Mouse (Mus musculus) ES-Bruce4 (cell line): Measurements from ENCODE around the gene E430018J23Rik. TPM values are rescaled to one million over a fixed set of nuclear protein-coding genes. Genes with fewer than 3 reads are reported as not detected.
"Not testable (repeated sequence)": the region's sequence is repeated elsewhere in the genome, so short reads cannot be mapped to it uniquely, and the experiment has no call there.

Experiments
- H3K27ac ChIP-seq: 2 replicates; pipeline ENCODE4 v1.5.1; 2012; ENCODE audit warnings: low read length, inconsistent platforms; ENCODE audit not compliant: insufficient read depth
- H3K27me3 ChIP-seq: 2 replicates; pipeline ENCODE4 v1.6.1; 2012; ENCODE audit warnings: mild to moderate bottlenecking, low read length, inconsistent platforms; ENCODE audit not compliant: control insufficient read depth, poor library complexity, insufficient read depth, severe bottlenecking
- H3K36me3 ChIP-seq: 2 replicates; pipeline ENCODE4 v1.6.1; 2012; ENCODE audit warnings: inconsistent platforms, mild to moderate bottlenecking, low read length, moderate library complexity; ENCODE audit not compliant: control insufficient read depth, poor library complexity, insufficient read depth, severe bottlenecking
- H3K4me1 ChIP-seq: one replicate; pipeline ENCODE4 v1.8.1; 2011; ENCODE audit warnings: low read length; ENCODE audit not compliant: control insufficient read depth, insufficient read depth
- H3K4me3 ChIP-seq: 2 replicates; pipeline ENCODE4 v1.5.1; 2011; ENCODE audit warnings: low read depth, mild to moderate bottlenecking, low read length
- H3K9ac ChIP-seq: 2 replicates; pipeline ENCODE4 v1.6.1; 2012; ENCODE audit warnings: low read depth, mild to moderate bottlenecking, inconsistent platforms; ENCODE audit not compliant: poor library complexity, severe bottlenecking
- H3K9me3 ChIP-seq: replicated peaks from 2 replicates; pipeline ENCODE4 v1.6.1; 2012; ENCODE audit warnings: mild to moderate bottlenecking, low read length, inconsistent platforms; ENCODE audit not compliant: control insufficient read depth, poor library complexity, insufficient read depth, severe bottlenecking
- CTCF ChIP-seq: IDR thresholded peaks from one replicate; pipeline ENCODE4 v1.8.1; 2011; ENCODE audit warnings: low read depth, low read length
- EP300 ChIP-seq: IDR thresholded peaks from 2 replicates; pipeline ENCODE4 v1.6.1; 2011; ENCODE audit warnings: low read depth, low read length; ENCODE audit not compliant: insufficient read depth
- POLR2A ChIP-seq: IDR thresholded peaks from one replicate; pipeline ENCODE4 v1.8.1; 2011; ENCODE audit warnings: low read length; ENCODE audit not compliant: insufficient read depth
- polyA plus RNA-seq: library from polyadenylated mRNA; stranded (reverse); fragments of >200 nt; gene quantifications from 2 replicates; pipeline ENCODE4 v1.2.4, GENCODE M21; 2011; ENCODE audit warnings: low read depth; ENCODE audit not compliant: missing spikeins, insufficient read depth, insufficient read length

Gene E430018J23Rik
- polyA plus RNA-seq, 1 experiment = 6.1 TPM

DNA sequence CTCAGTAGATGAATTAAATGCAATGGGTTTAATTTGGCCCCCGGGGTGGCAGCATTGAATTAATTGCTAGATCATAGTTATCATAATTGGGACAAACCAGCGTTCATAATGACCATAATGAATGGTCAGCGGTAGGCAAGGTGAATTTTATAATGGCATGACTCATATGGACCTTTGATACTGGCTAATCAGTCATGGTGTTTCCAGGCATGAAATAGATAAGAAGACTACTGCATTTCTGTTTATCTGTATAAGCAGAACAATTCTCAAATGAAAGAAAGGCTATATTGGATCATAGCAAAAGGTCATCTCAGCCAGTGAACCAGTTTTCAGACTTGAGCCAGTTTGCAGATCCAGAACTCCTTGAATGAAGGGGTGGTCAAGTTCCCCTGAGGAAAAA, 6.9 kb upstream of the E430018J23Rik start:
- H3K27me3 ChIP-seq = no peaks in the 10 kb centered on the region
- H3K9me3 ChIP-seq = no peaks in the 10 kb centered on the region
- H3K27ac ChIP-seq = no peak overlapping the region
- no peaks in the 10 kb centered on the region for H3K36me3 ChIP-seq
- H3K4me1 ChIP-seq = no peaks in the 10 kb centered on the region
- H3K9ac ChIP-seq = no peak overlapping the region
- TF ChIP-seq CTCF (no peak), POLR2A (no peak), EP300 (no peak)
- no peak overlapping the region for H3K4me3 ChIP-seq

DNA sequence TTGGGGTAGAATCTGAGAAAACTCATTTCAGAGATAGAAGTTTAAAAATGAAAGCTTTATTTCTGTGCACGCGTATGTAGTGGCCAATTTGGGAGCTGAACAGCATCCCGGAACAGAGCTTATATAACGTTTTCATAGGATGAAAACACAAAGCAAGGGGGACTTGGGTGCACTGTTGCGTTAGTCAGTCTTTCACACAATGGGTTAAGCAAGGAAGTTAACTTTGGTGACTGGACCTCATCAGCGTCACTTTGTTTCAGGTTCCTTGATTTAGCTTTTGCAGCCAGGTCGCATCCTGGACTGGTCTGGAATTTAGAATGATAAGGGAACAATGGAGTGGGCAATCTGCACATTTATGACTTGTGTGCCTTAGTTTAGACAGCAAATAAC, 510 bp upstream of the E430018J23Rik start:
- H3K4me3 ChIP-seq = peak overlapping the region; percentile 75
- H3K4me1 ChIP-seq = peaks cover 2% of the 10 kb centered on the region
- no peaks in the 10 kb centered on the region for H3K27me3 ChIP-seq
- H3K36me3 ChIP-seq = no peaks in the 10 kb centered on the region; the same call in 1 of the 2 replicates
- TF ChIP-seq POLR2A (no peak), CTCF (no peak), EP300 (no peak)
- H3K27ac ChIP-seq = no peak overlapping the region
- H3K9me3 ChIP-seq = no peaks in the 10 kb centered on the region
- peak overlapping the region; percentile 48 for H3K9ac ChIP-seq

DNA sequence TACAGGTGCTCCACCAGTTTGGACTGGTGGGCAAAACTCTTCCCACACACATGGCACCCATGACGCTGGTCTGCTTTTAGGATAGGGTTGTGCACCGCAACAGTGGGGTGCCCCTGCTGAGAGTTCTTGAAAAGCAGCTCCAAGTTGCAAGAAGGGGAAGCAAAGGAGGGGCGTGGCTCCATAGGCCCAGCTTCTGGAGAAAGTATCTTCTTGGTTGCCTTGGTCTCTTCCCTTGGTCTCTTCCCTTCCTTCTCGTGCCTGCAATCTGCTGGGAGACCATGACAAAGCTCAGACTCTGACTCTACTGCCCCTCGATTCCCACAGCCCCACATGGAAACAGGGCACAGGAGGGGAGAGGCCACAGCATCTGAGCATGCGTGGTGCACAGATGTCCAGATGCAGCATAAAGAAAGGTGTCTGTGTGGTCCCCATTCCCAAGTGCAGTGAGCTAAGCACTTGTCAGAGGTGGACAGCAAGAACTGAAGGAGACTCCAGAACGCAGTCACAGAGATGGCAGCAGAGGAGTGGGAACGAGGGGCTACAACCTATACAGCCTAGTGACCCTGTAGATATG, 1.1 kb downstream of the E430018J23Rik start:
- Histone ChIP-seq H3K27ac (no peak overlapping the region), H3K27me3 (no peaks in the 10 kb centered on the region), H3K36me3 (no peaks in the 10 kb centered on the region; the same call in 1 of the 2 replicates), H3K4me1 (peaks cover 2% of the 10 kb centered on the region), H3K4me3 (no peak overlapping the region), H3K9ac (no peak overlapping the region), H3K9me3 (no peaks in the 10 kb centered on the region)
- TF ChIP-seq CTCF (no peak), EP300 (no peak), POLR2A (no peak)

DNA sequence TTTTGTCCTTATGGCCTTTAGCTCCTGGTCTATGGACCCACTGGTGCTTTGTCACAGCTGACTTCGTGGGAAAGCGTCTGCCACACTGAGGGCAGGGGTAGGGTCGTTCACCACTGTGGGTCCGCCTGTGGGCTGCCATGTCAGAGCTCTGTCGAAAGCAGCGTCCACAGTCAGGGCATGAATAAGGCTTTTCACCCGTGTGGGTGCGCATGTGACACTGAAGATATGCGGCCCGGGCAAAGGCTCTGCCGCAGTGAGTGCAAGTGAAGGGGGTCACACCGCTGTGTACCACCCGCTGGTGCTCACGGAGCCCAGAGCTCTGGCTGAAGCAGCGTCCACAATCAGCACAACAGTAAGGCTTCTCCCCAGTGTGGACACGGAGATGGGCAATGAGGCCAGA, 1.9 kb downstream of the E430018J23Rik start:
- H3K4me3 ChIP-seq = peak overlapping the region; percentile 2; the same call in 1 of the 2 replicates

DNA sequence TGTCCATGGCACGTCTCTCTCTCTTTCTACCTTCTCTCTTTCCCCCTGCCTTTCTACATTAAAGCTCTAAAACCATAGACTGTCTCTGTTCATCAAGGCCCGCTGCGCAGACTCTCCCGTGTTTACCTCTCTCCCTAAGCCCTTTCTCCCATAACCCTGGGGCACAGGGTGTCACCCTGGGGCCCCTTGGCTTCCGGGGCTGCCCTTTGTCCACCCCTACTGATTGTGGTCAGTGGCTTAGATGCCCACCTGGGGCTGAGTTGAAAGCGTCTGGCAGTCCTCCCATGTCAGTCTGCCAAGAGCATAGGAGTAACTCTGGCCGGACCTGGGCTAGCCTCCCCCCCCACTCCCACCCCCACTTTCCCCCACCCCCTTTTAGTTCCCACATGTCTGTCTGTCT, 3.1 kb downstream of the E430018J23Rik start:
- no peak overlapping the region for H3K9ac ChIP-seq
- H3K27ac ChIP-seq = no peak overlapping the region
- TF ChIP-seq EP300 (no peak), CTCF (no peak), POLR2A (no peak)
- H3K9me3 ChIP-seq = no peaks in the 10 kb centered on the region
- H3K4me1 ChIP-seq = peaks cover 2% of the 10 kb centered on the region
- no peaks in the 10 kb centered on the region for H3K27me3 ChIP-seq
- H3K4me3 ChIP-seq = no peak overlapping the region
- no peaks in the 10 kb centered on the region; the same call in 1 of the 2 replicates for H3K36me3 ChIP-seq

More for the DNA sequence above, 1.9 kb downstream of the E430018J23Rik start:
- H3K27ac ChIP-seq = no peak overlapping the region
- H3K9me3 ChIP-seq = no peaks in the 10 kb centered on the region
- no peaks in the 10 kb centered on the region; the same call in 1 of the 2 replicates for H3K36me3 ChIP-seq
- H3K9ac ChIP-seq = no peak overlapping the region
- peaks cover 2% of the 10 kb centered on the region for H3K4me1 ChIP-seq
- H3K27me3 ChIP-seq = no peaks in the 10 kb centered on the region
- TF ChIP-seq POLR2A (no peak), EP300 (no peak), CTCF (no peak)

DNA sequence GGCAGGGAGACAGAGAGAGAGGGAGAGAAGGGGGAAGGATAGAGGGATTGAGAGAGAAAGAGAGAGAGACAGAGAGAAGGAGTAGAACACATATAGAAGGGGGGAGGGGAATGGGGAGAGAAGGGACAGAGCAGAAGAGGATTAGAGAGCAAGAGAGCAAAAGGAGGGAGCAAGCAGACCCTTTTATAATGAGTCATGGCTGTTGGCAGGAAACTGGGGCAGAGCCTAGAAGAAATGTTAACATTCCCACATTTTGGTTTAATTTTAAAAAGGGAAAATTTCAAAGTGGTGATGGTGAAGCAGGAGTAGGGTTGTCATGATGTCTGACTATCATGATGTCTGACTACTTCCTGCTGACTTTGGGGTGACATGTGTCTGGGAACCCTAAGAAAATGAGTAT, 5.2 kb downstream of the E430018J23Rik start:
- H3K4me1 ChIP-seq, H3K9ac ChIP-seq, H3K27me3 ChIP-seq, H3K27ac ChIP-seq, H3K36me3 ChIP-seq, H3K4me3 ChIP-seq, H3K9me3 ChIP-seq: not testable (repeated sequence)
